ENCODE assay signal across 11 mouse cellular contexts in genomic region chr9:102731574-102732175, GRCm38 (mm10). TPM values are rescaled to one million over a fixed set of nuclear protein-coding genes. Genes with fewer than 3 reads are reported as not detected.
A peak's percentile ranks its signal among the peaks of the same experiment; 100 is the strongest.
DNase-seq lines count a peak whose midpoint lies in the region; ATAC-seq and TF ChIP-seq lines count a peak whose summit lies in the region.
"Had no signal": no experiment of that assay in that cellular context is flagged by ENCODE, and none has a peak within 500 bp of the region (broad histone marks: within the 10 kb centered on the region; RNA-seq: fewer than 3 reads in every experiment).

No protein-coding gene starts in this region.

- H3K4me3 ChIP-seq in heart, embryonic 11.5 days (ENCODE audit: low read depth, low read length), result no peak overlapping the region
- no peak overlapping the region for H3K4me3 ChIP-seq in heart, embryonic 10.5 days
- no peak overlapping the region for H3K4me3 ChIP-seq in kidney, postnatal 0 days (replicated peaks; ENCODE audit: low read depth, low read length)
- no peak overlapping the region for H3K4me3 ChIP-seq in spleen, adult 2 months (ENCODE audit: extremely low read depth, insufficient read depth, insufficient read length)

- no peak for TF ChIP-seq POLR2A in spleen, adult 2 months (IDR thresholded peaks at IDR 0.05; ENCODE audit: low read depth, low read length)

- H3K36me3 ChIP-seq in heart, embryonic 11.5 days (ENCODE audit: control insufficient read depth, insufficient read depth, low read length), result peaks cover 56% of the 10 kb centered on the region
- peaks cover 73% of the 10 kb centered on the region for H3K36me3 ChIP-seq in heart, embryonic 10.5 days
- H3K36me3 ChIP-seq in kidney, postnatal 0 days (ENCODE audit: insufficient read depth, low read length), result peaks cover 66% of the 10 kb centered on the region
- H3K36me3 ChIP-seq in spleen, adult 2 months (ENCODE audit: control insufficient read depth, insufficient read depth, low read length), result no peaks in the 10 kb centered on the region

- no peaks in the 10 kb centered on the region for H3K9me3 ChIP-seq in heart, embryonic 11.5 days (replicated peaks; ENCODE audit: control insufficient read depth, low read length)
- H3K9me3 ChIP-seq in heart, embryonic 10.5 days, result no peaks in the 10 kb centered on the region
- no peaks in the 10 kb centered on the region for H3K9me3 ChIP-seq in kidney, postnatal 0 days (replicated peaks; ENCODE audit: low read length)

- no peaks in the 10 kb centered on the region for H3K27me3 ChIP-seq in heart, embryonic 11.5 days (ENCODE audit: control insufficient read depth, insufficient read depth, low read length)
- no peaks in the 10 kb centered on the region for H3K27me3 ChIP-seq in heart, embryonic 10.5 days (ENCODE audit: insufficient read depth, poor library complexity, severe bottlenecking)
- H3K27me3 ChIP-seq in kidney, postnatal 0 days (ENCODE audit: insufficient read depth, low read length), result no peaks in the 10 kb centered on the region
- no peaks in the 10 kb centered on the region for H3K27me3 ChIP-seq in spleen, adult 2 months (ENCODE audit: control insufficient read depth, insufficient read depth, low read length)
- H3K27me3 ChIP-seq: Patski had no signal

- no peak for TF ChIP-seq CTCF in kidney, postnatal 0 days (IDR thresholded peaks at IDR 0.05; ENCODE audit: low read depth)
- no peak for TF ChIP-seq CTCF in spleen, adult 2 months (IDR thresholded peaks at IDR 0.05; ENCODE audit: extremely low read depth, insufficient read depth, insufficient read length, insufficient replicate concordance)

- H3K4me2 ChIP-seq in heart, embryonic 11.5 days, result no peak overlapping the region
- no peak overlapping the region for H3K4me2 ChIP-seq in kidney, postnatal 0 days (ENCODE audit: low read length)

- 0 out of 2 replicates have a peak overlapping the region, but pooled peaks have one; percentile 28 for H3K9ac ChIP-seq in heart, embryonic 11.5 days (ENCODE audit: low read depth, low read length)
- no peak overlapping the region for H3K9ac ChIP-seq in kidney, postnatal 0 days (ENCODE audit: low read depth, low read length)

- no peak for ATAC-seq in heart, embryonic 11.5 days (replicated peaks; ENCODE audit: insufficient number of reproducible peaks, low FRiP score, low TSS enrichment)
- ATAC-seq in kidney, postnatal 0 days (replicated peaks; ENCODE audit: low FRiP score, low read depth), result no peak
- ATAC-seq: CD4-positive, CD25-positive, alpha-beta regulatory T cell, adult 4 months had no signal

- DNase-seq in heart, embryonic 10.5 days (ENCODE audit: low spot score), result no peak
- no peak for DNase-seq in kidney, postnatal 0 days (ENCODE audit: low spot score)
- no peak for DNase-seq in kidney, adult 11 months
- DNase-seq in spleen, adult 2 months (ENCODE audit: low read depth in 1 of 2, low spot score in 2 of 2), result no peak
- DNase-seq in spleen, postnatal 14 days (ENCODE audit: low spot score in 2 of 2), result no peak
- DNase-seq in ovary, postnatal 14 days (ENCODE audit: low spot score), result no peak
- DNase-seq: adrenal gland, postnatal 10 days; cerebellum, adult 18-20 months had no signal

- WGBS in heart, embryonic 11.5 days (ENCODE audit: insufficient replicate concordance), result 77% methylated on average over 10 of the region's 10 CpGs
- 80% methylated on average over 10 of the region's 10 CpGs for WGBS in heart, embryonic 10.5 days
- 83% methylated on average over 10 of the region's 10 CpGs for WGBS in kidney, postnatal 0 days
- WGBS in spleen, adult 2 months, result 47% methylated on average over 10 of the region's 10 CpGs

- peak overlapping the region; percentile 15; the same call in 1 of the 2 replicates for H3K27ac ChIP-seq in heart, embryonic 11.5 days (ENCODE audit: low read depth, low read length)
- no peak overlapping the region for H3K27ac ChIP-seq in heart, embryonic 10.5 days
- peak overlapping the region; percentile 66; the same call in 1 of the 2 replicates for H3K27ac ChIP-seq in kidney, postnatal 0 days
- peak overlapping the region; percentile 14; the same call in 1 of the 2 replicates for H3K27ac ChIP-seq in spleen, adult 2 months (ENCODE audit: insufficient read depth, low read length)

- peaks cover 32% of the 10 kb centered on the region for H3K4me1 ChIP-seq in heart, embryonic 11.5 days (ENCODE audit: control insufficient read depth, insufficient read depth, low read length)
- peaks cover 59% of the 10 kb centered on the region for H3K4me1 ChIP-seq in heart, embryonic 10.5 days
- peaks cover 28% of the 10 kb centered on the region for H3K4me1 ChIP-seq in kidney, postnatal 0 days (replicated peaks; ENCODE audit: insufficient read depth, low read length)
- H3K4me1 ChIP-seq in spleen, adult 2 months (ENCODE audit: control insufficient read depth, insufficient read depth, insufficient read length), result no peaks in the 10 kb centered on the region

RNA-seq across cellular contexts. Expression of gene Amotl2, which starts 15.2 kb away (rescaled TPM):
- polyA plus RNA-seq in heart, embryonic 11.5 days (2014; fragmentation: Nextera tagmentation; extraction: Ambion mirVana), result 28.7 and 33.7 TPM in 2 replicates
- polyA plus RNA-seq in heart, embryonic 10.5 days (2016; fragmentation: Nextera tagmentation; extraction: Ambion mirVana), result 52.5 and 54.8 TPM in 2 replicates
- 40.8 and 44.3 TPM in 2 replicates for polyA plus RNA-seq in kidney, postnatal 0 days (2015; fragmentation: Nextera tagmentation; extraction: Ambion mirVana)
- 10.7 and 10.9 TPM in 2 replicates for polyA plus RNA-seq in spleen, adult 2 months (2012; rRNA removed)
- polyA plus RNA-seq: CD4-positive, CD25-positive, alpha-beta regulatory T cell, adult 4 months had no signal
